Mouse (Mus musculus) limb, embryonic 15.5 days (tissue): ENCODE data around the gene Mpv17. TPM values are rescaled to one million over a fixed set of nuclear protein-coding genes. Genes with fewer than 3 reads are reported as not detected.

Source experiments
- ATAC-seq: fragments of 200-750 bp; cut with Nextera tagmentation; 2 replicates; pipeline ENCODE4 v1.8.0; 2017; ENCODE audit warnings: low read depth, moderate TSS enrichment; ENCODE audit not compliant: insufficient number of reproducible peaks, low FRiP score, low TSS enrichment
- H3K27ac ChIP-seq: fragments of 300-500 bp; sonication (generic); 2 replicates; pipeline ENCODE4 v1.5.1; 2015; ENCODE audit warnings: moderate library complexity, mild to moderate bottlenecking, inconsistent platforms
- H3K27me3 ChIP-seq: fragments of 300-500 bp; sonication (generic); 2 replicates; pipeline ENCODE4 v1.6.1; 2015; ENCODE audit warnings: inconsistent platforms
- H3K36me3 ChIP-seq: fragments of 300-500 bp; sonication (generic); 2 replicates; pipeline ENCODE4 v1.6.1; 2015; ENCODE audit warnings: inconsistent platforms
- H3K4me1 ChIP-seq: fragments of 300-500 bp; sonication (generic); 2 replicates; pipeline ENCODE4 v1.6.1; 2015; ENCODE audit warnings: inconsistent platforms
- H3K4me2 ChIP-seq: fragments of 300-500 bp; sonication (generic); 2 replicates; pipeline ENCODE4 v1.6.1; 2015; ENCODE audit warnings: mild to moderate bottlenecking, inconsistent platforms
- H3K4me3 ChIP-seq: fragments of 300-500 bp; sonication (generic); 2 replicates; pipeline ENCODE4 v1.5.1; 2015; ENCODE audit warnings: mild to moderate bottlenecking, inconsistent platforms
- H3K9ac ChIP-seq: fragments of 300-500 bp; sonication (generic); 2 replicates; pipeline ENCODE4 v1.6.1; 2015; ENCODE audit warnings: inconsistent platforms
- H3K9me3 ChIP-seq: fragments of 300-500 bp; sonication (generic); 2 replicates; pipeline ENCODE4 v1.6.1; 2016; ENCODE audit warnings: inconsistent platforms
- WGBS: fragments of 180-500 bp; shearing (Covaris S2); methylation state at CpG from one replicate; pipeline ENCODE4 v1.1.7; 2015; 5-methylcytosine and 5-hydroxymethylcytosine counted together
- polyA plus RNA-seq: library from polyadenylated mRNA; unstranded; fragments of >200 nt; fragmentation: Nextera tagmentation; extraction: Ambion mirVana; gene quantifications from 2 replicates; pipeline ENCODE4 v1.2.1, GENCODE M21; 2015

Mpv17 gene
- polyA plus RNA-seq, 1 experiment from 2014 or later = 64.0 TPM

GRCm38 (mm10) chr5:31195671-31196070, 41.6 kb upstream of the Mpv17 start:
- H3K4me1 ChIP-seq = peaks cover 29% of the 10 kb centered on the region
- peaks cover 69% of the 10 kb centered on the region for H3K36me3 ChIP-seq
- no peaks in the 10 kb centered on the region for H3K27me3 ChIP-seq
- 89% methylated on average over 4 of the region's 4 CpGs for WGBS
- H3K4me3 ChIP-seq = no peak overlapping the region
- H3K4me2 ChIP-seq = no peak overlapping the region
- no peak overlapping the region for H3K9ac ChIP-seq
- H3K9me3 ChIP-seq = peaks cover 5% of the 10 kb centered on the region; the same call in 1 of the 2 replicates
- H3K27ac ChIP-seq = no peak overlapping the region
- ATAC-seq = no peak

GRCm38 (mm10) chr5:31194486-31195485, 40.7 kb upstream of the Mpv17 start:
- Histone ChIP-seq H3K4me1 (peaks cover 22% of the 10 kb centered on the region), H3K27ac (no peak overlapping the region), H3K27me3 (no peaks in the 10 kb centered on the region), H3K9me3 (no peaks in the 10 kb centered on the region), H3K9ac (no peak overlapping the region), H3K4me3 (no peak overlapping the region; the same call in 1 of the 2 replicates), H3K4me2 (peak overlapping the region; percentile 72), H3K36me3 (peaks cover 70% of the 10 kb centered on the region)
- no peak for ATAC-seq
- 89% methylated on average over 16 of the region's 16 CpGs for WGBS

- no peak for ATAC-seq
- Histone ChIP-seq H3K4me3 (peak overlapping the region; percentile 65), H3K4me2 (peak overlapping the region; percentile 72), H3K9ac (peak overlapping the region; percentile 82), H3K27me3 (no peaks in the 10 kb centered on the region), H3K27ac (peak overlapping the region; percentile 92), H3K36me3 (peaks cover 67% of the 10 kb centered on the region), H3K9me3 (no peaks in the 10 kb centered on the region), H3K4me1 (peaks cover 19% of the 10 kb centered on the region)
- 12% methylated on average over 25 of the region's 25 CpGs for WGBS
Measured at GRCm38 (mm10) chr5:31193631-31194281, 39.7 kb upstream of the Mpv17 start.

- H3K4me1 ChIP-seq = peaks cover 19% of the 10 kb centered on the region
- peak within 1 kb of the TSS; percentile 82 for H3K9ac ChIP-seq
- peak; percentile 95 for ATAC-seq
- peak within 1 kb of the TSS; percentile 65 for H3K4me3 ChIP-seq
- under 1% methylated on average over 48 of the region's 48 CpGs for WGBS
- no peaks in the 10 kb centered on the region for H3K27me3 ChIP-seq
- H3K36me3 ChIP-seq = peaks cover 67% of the 10 kb centered on the region
- peak within 1 kb of the TSS; percentile 72 for H3K4me2 ChIP-seq
- H3K9me3 ChIP-seq = no peaks in the 10 kb centered on the region
- H3K27ac ChIP-seq = peak within 1 kb of the TSS; percentile 92
Measured at GRCm38 (mm10) chr5:31192939-31193630, 39.0 kb upstream of the Mpv17 start, which contains the start of the genes Snx17 and Eif2b4. Gene Snx17, plus strand, starts transcription at chr5:31193227. Gene Eif2b4, minus strand, starts transcription at chr5:31193430.

DNA sequence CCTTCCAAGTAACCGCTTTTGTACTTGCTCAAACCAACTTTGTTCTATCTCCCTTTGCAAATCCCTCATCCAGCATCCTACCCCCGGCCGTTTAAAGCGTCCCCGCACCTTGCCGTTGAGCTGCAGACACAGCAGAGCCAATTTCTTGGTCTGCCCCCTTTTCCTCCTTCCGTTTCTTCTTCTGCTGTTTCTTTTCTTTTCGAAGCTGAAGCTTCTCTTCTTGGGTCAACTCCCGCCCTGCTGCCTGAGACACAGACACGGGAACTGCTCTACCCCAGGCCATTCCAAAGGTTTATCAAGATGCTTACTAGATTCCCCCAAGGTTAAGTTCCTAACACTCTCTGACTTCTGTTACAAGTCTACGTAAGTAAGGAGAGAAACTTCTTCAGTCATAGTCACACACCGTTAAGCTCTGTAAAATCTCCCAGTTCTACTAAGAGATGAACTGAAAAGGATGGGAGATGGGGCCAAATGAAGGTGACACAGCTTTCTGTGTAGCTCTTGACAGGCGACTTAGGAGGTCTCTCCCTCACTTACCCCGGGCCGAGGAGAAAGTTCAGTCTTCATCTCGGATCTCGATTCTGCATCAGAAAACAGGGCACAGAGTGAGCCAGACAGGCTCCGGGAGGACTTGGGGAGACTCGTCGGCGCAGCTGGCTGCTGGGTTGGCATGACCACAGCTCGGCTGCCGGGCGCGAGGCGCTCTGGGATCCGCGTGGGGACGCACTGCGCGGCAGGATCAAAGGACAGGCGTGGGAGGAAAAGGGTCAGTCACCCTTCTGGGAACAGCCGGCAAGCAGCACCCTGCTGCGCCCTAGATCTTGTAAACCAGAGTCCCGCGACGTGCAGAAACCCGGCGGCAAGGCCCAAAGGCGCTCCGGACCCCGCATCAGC, 38.2 kb upstream of the Mpv17 start:
- no peak; the same call in none of the 2 replicates for ATAC-seq
- 10% methylated on average over 42 of the region's 42 CpGs for WGBS
- peak overlapping the region; percentile 88 for H3K27ac ChIP-seq
- peaks cover 16% of the 10 kb centered on the region for H3K4me1 ChIP-seq
- peak overlapping the region; percentile 65 for H3K4me3 ChIP-seq
- no peaks in the 10 kb centered on the region for H3K27me3 ChIP-seq
- no peaks in the 10 kb centered on the region for H3K9me3 ChIP-seq
- H3K36me3 ChIP-seq = peaks cover 67% of the 10 kb centered on the region
- peak overlapping the region; percentile 72 for H3K9ac ChIP-seq
- peak overlapping the region; percentile 61 for H3K4me2 ChIP-seq

DNA sequence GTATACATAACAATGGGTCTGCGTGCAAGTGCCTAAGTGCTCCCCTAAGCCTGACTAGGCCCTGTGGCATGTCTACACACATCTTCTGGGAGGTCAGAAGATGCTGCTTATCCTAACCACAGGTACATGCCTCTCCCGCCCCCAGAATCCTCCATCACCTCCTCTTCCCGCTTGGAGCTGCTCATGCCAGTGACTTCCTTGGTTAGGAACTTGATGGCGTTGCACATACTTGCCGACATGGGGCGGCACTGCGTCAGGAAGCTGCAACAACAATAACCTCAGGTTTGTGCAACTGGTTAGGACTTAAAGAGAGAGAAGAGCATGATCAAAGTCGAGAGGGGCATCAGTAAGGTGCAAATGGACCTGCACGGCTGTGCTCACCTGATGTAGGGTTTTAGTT, 36.1 kb upstream of the Mpv17 start:
- no peak overlapping the region for H3K4me3 ChIP-seq
- no peak overlapping the region for H3K4me2 ChIP-seq
- no peak overlapping the region for H3K27ac ChIP-seq
- H3K27me3 ChIP-seq = no peaks in the 10 kb centered on the region
- H3K9me3 ChIP-seq = no peaks in the 10 kb centered on the region
- WGBS = 91% methylated on average over 9 of the region's 9 CpGs
- peaks cover 16% of the 10 kb centered on the region for H3K4me1 ChIP-seq
- no peak for ATAC-seq
- H3K9ac ChIP-seq = no peak overlapping the region
- peaks cover 52% of the 10 kb centered on the region for H3K36me3 ChIP-seq

GRCm38 (mm10) chr5:31188223-31188840, 34.3 kb upstream of the Mpv17 start:
- no peaks in the 10 kb centered on the region for H3K27me3 ChIP-seq
- no peak overlapping the region for H3K4me2 ChIP-seq
- no peak overlapping the region for H3K27ac ChIP-seq
- ATAC-seq = no peak
- H3K4me3 ChIP-seq = no peak overlapping the region
- peaks cover 4% of the 10 kb centered on the region for H3K4me1 ChIP-seq
- H3K9me3 ChIP-seq = no peaks in the 10 kb centered on the region
- WGBS = 77% methylated on average over 4 of the region's 4 CpGs
- H3K36me3 ChIP-seq = peaks cover 44% of the 10 kb centered on the region
- H3K9ac ChIP-seq = no peak overlapping the region

GRCm38 (mm10) chr5:31183678-31184077, 29.6 kb upstream of the Mpv17 start:
- ATAC-seq = no peak

GRCm38 (mm10) chr5:31181183-31181770, 27.2 kb upstream of the Mpv17 start:
- no peak for ATAC-seq
- Histone ChIP-seq H3K4me1 (0 out of 2 replicates have a peak, but pooled peaks cover 4% of the 10 kb centered on the region), H3K4me3 (no peak overlapping the region), H3K4me2 (no peak overlapping the region), H3K9ac (no peak overlapping the region), H3K9me3 (no peaks in the 10 kb centered on the region), H3K27me3 (no peaks in the 10 kb centered on the region), H3K36me3 (no peaks in the 10 kb centered on the region), H3K27ac (no peak overlapping the region)
- 92% methylated on average over 9 of the region's 9 CpGs for WGBS

More at GRCm38 (mm10) chr5:31183678-31184077, 29.6 kb upstream of the Mpv17 start:
- Histone ChIP-seq H3K9ac (no peak overlapping the region), H3K4me3 (no peak overlapping the region), H3K4me1 (0 out of 2 replicates have a peak, but pooled peaks cover 4% of the 10 kb centered on the region), H3K9me3 (no peaks in the 10 kb centered on the region), H3K36me3 (peaks cover 20% of the 10 kb centered on the region), H3K27me3 (no peaks in the 10 kb centered on the region), H3K4me2 (no peak overlapping the region), H3K27ac (no peak overlapping the region)
- 55% methylated on average over 4 of the region's 4 CpGs for WGBS
